Mouse (Mus musculus) brain, adult 2 months (tissue): ENCODE results near the gene Arhgap4.

Source experiments
- DNase-seq: peaks from one replicate; pipeline ENCODE4 v3.0.0; 2011; ENCODE audit warnings: low read depth, low spot score

The Arhgap4 gene

GRCm38 (mm10) chrX:73921823-73922549 lies at the start of gene Arhgap4, which contains the start of gene Naa10:
Gene Arhgap4 (minus strand): TSS chrX:73921870.
Gene Naa10 (minus strand): TSS chrX:73921944.
- peak; percentile 97 for DNase-seq

GRCm38 (mm10) chrX:73970781-73971180 lies 49.1 kb upstream of the Arhgap4 start:
- DNase-seq: no peak

- no peak for DNase-seq
Measured at GRCm38 (mm10) chrX:73969729-73970128, 48.1 kb upstream of the Arhgap4 start.

- DNase-seq: no peak
Measured at GRCm38 (mm10) chrX:73969167-73969566, 47.5 kb upstream of the Arhgap4 start.

- DNase-seq: peak; percentile 97
Measured at GRCm38 (mm10) chrX:73967177-73968075, 45.8 kb upstream of the Arhgap4 start.

- peak; percentile 94 for DNase-seq
Measured at GRCm38 (mm10) chrX:73966248-73967176, 44.8 kb upstream of the Arhgap4 start, which contains the start of gene Hcfc1. Gene Hcfc1 (minus strand): TSS chrX:73966357.

GRCm38 (mm10) chrX:73965307-73965706 lies 43.6 kb upstream of the Arhgap4 start:
- peak; percentile 82 for DNase-seq

GRCm38 (mm10) chrX:73964363-73964762 lies 42.7 kb upstream of the Arhgap4 start:
- no peak for DNase-seq

GRCm38 (mm10) chrX:73954988-73955387 lies 33.3 kb upstream of the Arhgap4 start:
- no peak for DNase-seq

- DNase-seq: no peak
Measured at GRCm38 (mm10) chrX:73952603-73953002, 30.9 kb upstream of the Arhgap4 start.

- no peak for DNase-seq
Measured at GRCm38 (mm10) chrX:73949341-73949740, 27.7 kb upstream of the Arhgap4 start.

- DNase-seq: peak; percentile 68
Measured at GRCm38 (mm10) chrX:73948647-73949046, 27.0 kb upstream of the Arhgap4 start.

- no peak for DNase-seq
Measured at GRCm38 (mm10) chrX:73946896-73947295, 25.2 kb upstream of the Arhgap4 start.

GRCm38 (mm10) chrX:73942294-73942693 lies 20.6 kb upstream of the Arhgap4 start:
- no peak for DNase-seq

GRCm38 (mm10) chrX:73941860-73942259 lies 20.2 kb upstream of the Arhgap4 start:
- DNase-seq: no peak

- DNase-seq: no peak
Measured at GRCm38 (mm10) chrX:73931871-73932270, 10.2 kb upstream of the Arhgap4 start.

- peak; percentile 32 for DNase-seq
Measured at GRCm38 (mm10) chrX:73930402-73931062, 8.9 kb upstream of the Arhgap4 start, which contains the start of gene Renbp. Gene Renbp (minus strand): TSS chrX:73930850.

- peak; percentile 16 for DNase-seq
Measured at GRCm38 (mm10) chrX:73922550-73922882, 846 bp upstream of the Arhgap4 start.

GRCm38 (mm10) chrX:73921285-73921822 lies 316 bp downstream of the Arhgap4 start:
- DNase-seq: no peak

- DNase-seq: no peak
Measured at GRCm38 (mm10) chrX:73918631-73919030, 3.0 kb downstream of the Arhgap4 start.

GRCm38 (mm10) chrX:73916945-73917344 lies 4.7 kb downstream of the Arhgap4 start:
- DNase-seq: no peak
